Mouse (Mus musculus) G1E (cell line): ENCODE data around the gene Arcn1.

Experiments used
- CTCF ChIP-seq: IDR thresholded peaks from 2 replicates; pipeline ENCODE4 v1.5.1; 2012; ENCODE audit warnings: low read depth, low read length, inconsistent platforms, mixed read lengths
- GATA1 ChIP-seq: IDR thresholded peaks from 2 replicates; pipeline ENCODE4 v1.6.1; 2012; ENCODE audit warnings: borderline replicate concordance, low read length, inconsistent platforms, mixed read lengths
- TAL1 ChIP-seq: conservative IDR thresholded peaks from 2 replicates; pipeline ENCODE4 v1.6.1; 2012; ENCODE audit warnings: low read depth, low read length, inconsistent platforms, mixed read lengths

DNA sequence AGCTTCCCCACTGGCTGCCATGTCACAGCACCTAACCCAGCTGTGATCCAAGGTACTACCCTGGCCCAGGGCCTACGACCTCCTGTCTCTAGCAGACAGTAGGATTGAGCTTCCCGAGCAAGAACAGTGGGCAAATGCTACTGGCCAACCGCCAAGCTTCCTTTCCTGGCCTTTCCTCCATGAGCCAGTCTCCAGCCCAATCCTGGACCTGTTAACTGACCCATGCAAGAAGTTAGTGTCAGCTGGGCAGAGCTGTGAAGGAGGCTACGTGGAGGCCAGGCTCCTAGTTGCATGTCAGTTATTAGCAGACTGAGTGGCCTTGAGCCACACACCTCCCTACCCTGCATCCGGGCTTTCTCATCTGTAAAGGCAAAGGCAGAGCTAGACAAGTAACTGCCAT lies 67.9 kb downstream of the Arcn1 start:
- TF ChIP-seq CTCF (no peak), TAL1 (no peak), GATA1 (no peak)
